Mouse (Mus musculus) splenic B cell, adult 2 months (primary cell): Measurements from ENCODE around the gene Rnf166.

Source experiments
- DNase-seq: peaks from one replicate; pipeline ENCODE4 v3.0.0-alpha.2; 2011; ENCODE audit warnings: low read depth, low spot score
- H3K27me3 ChIP-seq: 2 replicates; pipeline ENCODE4 v1.6.1; 2012; ENCODE audit warnings: mild to moderate bottlenecking, low read length, moderate library complexity, mixed read lengths; ENCODE audit not compliant: control insufficient read depth, poor library complexity, insufficient read depth, severe bottlenecking
- H3K36me3 ChIP-seq: 2 replicates; pipeline ENCODE4 v1.6.1; 2012; ENCODE audit warnings: mild to moderate bottlenecking, low read length, moderate library complexity, mixed read lengths; ENCODE audit not compliant: control insufficient read depth, poor library complexity, insufficient read depth, severe bottlenecking

Gene Rnf166

DNA sequence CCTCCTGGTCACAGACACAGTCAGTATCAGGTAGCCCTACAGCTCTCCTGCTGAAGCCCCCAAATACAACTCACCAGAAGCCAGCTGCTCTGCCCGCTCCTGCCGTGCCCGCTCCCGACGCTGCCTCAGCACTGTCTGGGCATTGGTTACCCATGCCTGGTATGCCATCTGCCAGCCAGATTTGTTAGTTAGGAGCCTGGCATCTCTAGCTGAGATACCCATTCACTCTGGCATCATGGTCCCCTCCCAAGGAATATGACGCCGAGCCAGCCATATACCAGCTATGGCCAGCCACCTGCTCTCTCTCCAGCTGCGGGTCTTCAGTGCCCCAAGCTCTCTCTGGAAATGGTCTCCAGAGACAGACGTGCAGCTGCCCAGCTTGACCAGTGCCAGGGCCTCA lies 12.5 kb upstream of the Rnf166 start:
- Histone ChIP-seq H3K36me3 (peaks cover 4% of the 10 kb centered on the region), H3K27me3 (no peaks in the 10 kb centered on the region)
- DNase-seq = no peak

DNA sequence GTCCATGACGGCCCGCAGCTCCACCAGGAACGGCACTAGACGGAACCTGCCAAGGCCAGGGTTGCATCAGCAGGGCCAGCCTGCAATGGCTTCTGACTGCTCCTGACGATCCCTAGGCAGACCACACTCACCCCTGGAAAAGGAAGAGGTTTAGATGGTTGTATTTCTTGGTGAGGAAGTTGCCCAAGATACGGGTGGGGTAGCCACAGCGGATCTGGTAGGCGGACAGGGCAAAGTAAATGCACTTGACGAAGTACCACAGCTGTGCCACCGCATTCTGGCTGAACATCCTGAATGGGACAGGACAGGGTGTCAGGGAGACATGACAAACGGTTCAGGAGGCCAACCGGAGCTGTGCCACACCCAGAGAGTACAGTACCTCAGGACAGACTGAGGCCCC lies 9.0 kb upstream of the Rnf166 start:
- no peak for DNase-seq
- no peaks in the 10 kb centered on the region for H3K27me3 ChIP-seq
- peaks cover 7% of the 10 kb centered on the region for H3K36me3 ChIP-seq

DNA sequence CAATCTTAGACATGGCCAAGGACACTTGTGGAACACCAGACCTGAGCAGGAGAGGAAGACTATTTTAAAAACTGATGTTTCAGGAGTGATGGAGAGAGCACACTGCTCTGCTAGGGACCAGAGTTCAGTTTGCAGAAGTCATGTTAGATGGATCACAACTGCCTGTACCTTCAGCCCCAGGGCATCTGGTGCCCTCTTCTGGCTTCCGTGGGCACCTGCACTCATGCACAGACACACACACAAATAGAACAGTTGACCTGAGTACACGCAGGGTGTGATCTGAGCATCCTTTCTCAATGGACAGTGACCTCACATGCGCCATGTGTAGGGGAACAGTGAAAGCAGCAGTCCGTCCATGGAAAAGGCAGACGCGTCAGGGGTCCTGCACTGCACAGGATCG lies 8.0 kb upstream of the Rnf166 start:
- Histone ChIP-seq H3K27me3 (no peaks in the 10 kb centered on the region), H3K36me3 (peaks cover 11% of the 10 kb centered on the region)
- no peak for DNase-seq

- Histone ChIP-seq H3K27me3 (no peaks in the 10 kb centered on the region), H3K36me3 (peaks cover 9% of the 10 kb centered on the region)
- DNase-seq = no peak
These were observed 6.6 kb upstream of the Rnf166 start for GRCm38 (mm10) chr8:122482448-122482847.

- Histone ChIP-seq H3K27me3 (no peaks in the 10 kb centered on the region), H3K36me3 (peaks cover 5% of the 10 kb centered on the region; the same call in 1 of the 2 replicates)
- DNase-seq = peak; percentile 31
These were observed 808 bp downstream of the Rnf166 start for GRCm38 (mm10) chr8:122474951-122475560.

GRCm38 (mm10) chr8:122473911-122474421 lies 1.9 kb downstream of the Rnf166 start:
- Histone ChIP-seq H3K27me3 (no peaks in the 10 kb centered on the region), H3K36me3 (peaks cover under 1% of the 10 kb centered on the region; the same call in 1 of the 2 replicates)
- DNase-seq = peak; percentile 57

DNA sequence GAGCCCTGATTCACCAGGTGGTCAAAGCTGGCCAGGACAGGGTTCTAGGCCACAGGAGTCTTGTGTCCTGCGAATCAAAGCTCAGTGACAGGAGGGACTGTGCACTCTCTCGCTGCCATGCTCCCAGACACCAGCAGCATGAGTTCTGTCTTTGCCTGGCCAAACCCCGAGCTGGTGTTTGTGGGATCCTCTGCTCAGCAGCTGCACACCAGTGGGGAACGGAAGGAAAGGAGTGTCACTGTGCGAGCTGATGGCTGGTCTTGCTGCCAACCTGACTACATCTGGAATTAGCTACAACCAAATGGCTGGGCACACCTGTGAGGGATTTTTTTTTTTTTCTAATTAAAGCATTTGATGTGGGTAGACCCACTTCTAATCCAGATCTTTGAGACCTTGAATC lies 5.2 kb downstream of the Rnf166 start:
- peaks cover 7% of the 10 kb centered on the region; the same call in 1 of the 2 replicates for H3K36me3 ChIP-seq

DNA sequence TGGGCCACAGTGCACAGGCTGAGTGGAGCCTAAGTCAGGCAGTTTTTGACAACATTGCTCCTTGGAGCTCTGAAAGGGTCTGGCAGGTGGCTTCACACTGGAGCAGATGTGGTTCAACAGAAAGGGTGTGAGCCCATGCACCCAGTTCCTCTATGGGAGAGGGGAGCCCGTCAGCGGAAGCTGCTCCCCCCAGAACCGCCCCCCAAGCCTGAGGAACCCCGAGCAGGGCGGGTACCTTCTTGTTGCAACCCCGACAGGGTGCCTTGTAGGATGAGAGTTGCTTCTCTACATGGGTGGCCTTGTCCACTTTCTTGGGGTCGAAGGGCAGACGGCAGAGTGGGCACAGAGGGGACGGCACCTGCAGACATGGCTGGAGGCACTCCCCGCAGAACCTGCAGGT lies 5.9 kb downstream of the Rnf166 start:
- H3K36me3 ChIP-seq = peaks cover 7% of the 10 kb centered on the region; the same call in 1 of the 2 replicates
- DNase-seq = peak; percentile 15
- H3K27me3 ChIP-seq = no peaks in the 10 kb centered on the region; the same call in 1 of the 2 replicates

More for the DNA sequence above, 5.2 kb downstream of the Rnf166 start:
- no peaks in the 10 kb centered on the region for H3K27me3 ChIP-seq
- no peak for DNase-seq

DNA sequence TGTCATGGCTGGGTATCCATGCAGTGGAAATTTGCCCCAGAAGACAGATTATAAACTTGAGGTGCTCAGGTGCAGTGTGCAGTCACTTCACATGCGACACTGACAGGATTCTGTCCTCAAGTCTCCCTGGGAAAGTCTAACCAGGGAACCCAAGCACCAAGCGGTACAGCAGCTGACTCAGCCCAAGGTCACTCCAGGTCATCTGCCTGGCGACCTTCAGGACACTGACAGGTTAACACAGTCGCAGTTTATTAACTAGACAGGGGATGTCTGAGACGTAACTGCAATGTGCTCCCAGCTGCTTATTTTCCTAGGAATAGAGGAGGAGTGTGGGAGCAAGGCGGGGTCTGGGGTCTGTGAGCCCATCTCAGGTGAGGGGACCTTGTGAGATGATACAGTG lies 6.5 kb downstream of the Rnf166 start:
- peaks cover 7% of the 10 kb centered on the region; the same call in 1 of the 2 replicates for H3K36me3 ChIP-seq
- no peaks in the 10 kb centered on the region; the same call in 1 of the 2 replicates for H3K27me3 ChIP-seq
- DNase-seq = no peak

DNA sequence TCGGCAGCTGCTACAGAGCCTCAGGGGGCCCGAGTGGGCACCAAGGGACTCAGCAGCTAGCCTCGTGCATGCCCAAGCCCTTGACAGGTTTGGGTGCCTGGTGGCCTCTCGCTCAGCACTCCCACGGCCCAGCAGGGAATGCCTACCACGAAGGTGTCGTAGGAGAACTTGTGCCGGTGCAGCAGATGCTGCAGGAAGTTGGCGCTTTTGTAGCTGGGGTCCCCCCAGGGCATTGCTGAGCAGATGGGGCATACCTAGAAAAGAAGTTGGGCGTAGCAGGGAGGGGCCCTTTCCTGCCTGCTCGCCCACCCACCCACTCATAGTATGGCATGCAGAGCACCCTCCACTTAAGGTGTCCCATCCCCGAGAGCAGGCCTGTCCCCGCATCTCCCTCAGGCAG lies 8.0 kb downstream of the Rnf166 start:
- peaks cover 7% of the 10 kb centered on the region; the same call in 1 of the 2 replicates for H3K36me3 ChIP-seq
- DNase-seq = no peak
- no peaks in the 10 kb centered on the region; the same call in 1 of the 2 replicates for H3K27me3 ChIP-seq

GRCm38 (mm10) chr8:122464985-122465384 lies 10.9 kb downstream of the Rnf166 start:
- Histone ChIP-seq H3K27me3 (no peaks in the 10 kb centered on the region; the same call in 1 of the 2 replicates), H3K36me3 (peaks cover 7% of the 10 kb centered on the region; the same call in 1 of the 2 replicates)
- no peak for DNase-seq

DNA sequence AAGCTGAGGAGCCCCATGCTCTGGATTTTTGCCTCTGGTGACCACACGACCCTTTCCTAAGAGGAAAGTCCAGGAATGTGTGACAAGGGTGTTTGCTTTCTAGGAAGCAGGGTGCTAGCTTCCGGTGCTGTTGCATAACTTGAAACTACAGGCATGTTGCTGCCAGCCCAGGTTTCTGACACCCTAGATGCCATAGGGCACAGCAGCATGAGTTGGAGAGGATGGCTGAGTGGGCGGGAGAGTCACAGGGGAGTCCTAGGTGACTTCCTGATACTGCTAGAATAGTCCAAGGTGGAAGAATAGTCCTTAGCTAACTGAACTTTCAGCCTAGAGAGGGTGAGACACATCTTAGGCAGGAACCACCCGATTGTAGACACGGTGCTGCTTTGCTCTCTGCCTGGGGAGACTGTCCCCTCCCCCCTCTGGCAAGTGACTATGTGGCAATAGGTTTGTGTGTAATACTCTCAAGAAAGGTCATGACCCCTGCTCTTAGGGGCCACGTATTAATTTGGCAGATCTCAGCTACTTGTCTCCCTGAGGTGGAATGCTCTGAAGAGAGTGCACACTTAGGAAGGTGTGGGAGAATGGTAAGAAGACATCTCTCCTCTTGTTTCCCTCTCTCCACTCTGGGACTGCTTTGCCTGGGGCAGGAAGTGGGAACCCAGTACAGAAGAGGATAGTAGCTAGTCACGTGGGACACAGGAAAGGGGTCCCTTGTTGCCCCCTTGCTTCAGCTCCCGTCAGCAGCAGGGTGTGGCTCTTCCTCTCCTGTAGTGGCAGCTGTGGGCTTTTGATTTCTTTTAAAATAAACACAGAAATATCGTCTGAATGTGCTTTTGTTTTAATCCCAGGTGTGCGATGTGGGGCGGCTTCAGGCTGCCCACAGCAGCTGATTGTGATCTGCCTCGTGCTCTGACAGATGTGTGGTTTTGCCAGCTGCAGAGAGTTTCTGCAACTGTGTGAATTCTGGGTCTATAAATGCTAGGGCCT lies 11.9 kb downstream of the Rnf166 start:
- no peaks in the 10 kb centered on the region; the same call in 1 of the 2 replicates for H3K27me3 ChIP-seq
- peak; percentile 16 for DNase-seq
- H3K36me3 ChIP-seq = peaks cover 6% of the 10 kb centered on the region; the same call in 1 of the 2 replicates

DNA sequence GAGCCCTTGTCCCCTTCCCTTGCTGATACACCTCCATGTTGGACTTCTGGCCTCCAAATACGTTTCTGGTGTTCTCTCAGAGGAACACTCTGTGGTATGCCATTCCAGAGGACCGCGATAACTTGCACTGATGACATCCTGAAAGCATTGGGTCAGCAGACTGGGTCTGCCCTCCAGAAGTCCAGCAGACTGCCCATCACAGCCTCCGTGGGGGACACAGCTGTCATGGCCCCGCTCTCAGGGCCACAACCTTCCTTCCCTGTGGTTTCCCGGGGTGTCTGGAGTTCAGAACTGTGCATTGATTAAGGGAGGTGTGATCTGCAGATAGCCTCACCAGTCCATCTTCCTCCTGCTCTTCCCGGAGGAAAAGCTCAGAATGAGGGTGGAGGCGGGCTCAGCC lies 13.4 kb downstream of the Rnf166 start:
- no peak for DNase-seq
- no peaks in the 10 kb centered on the region; the same call in 1 of the 2 replicates for H3K36me3 ChIP-seq
- H3K27me3 ChIP-seq = no peaks in the 10 kb centered on the region; the same call in 1 of the 2 replicates

DNA sequence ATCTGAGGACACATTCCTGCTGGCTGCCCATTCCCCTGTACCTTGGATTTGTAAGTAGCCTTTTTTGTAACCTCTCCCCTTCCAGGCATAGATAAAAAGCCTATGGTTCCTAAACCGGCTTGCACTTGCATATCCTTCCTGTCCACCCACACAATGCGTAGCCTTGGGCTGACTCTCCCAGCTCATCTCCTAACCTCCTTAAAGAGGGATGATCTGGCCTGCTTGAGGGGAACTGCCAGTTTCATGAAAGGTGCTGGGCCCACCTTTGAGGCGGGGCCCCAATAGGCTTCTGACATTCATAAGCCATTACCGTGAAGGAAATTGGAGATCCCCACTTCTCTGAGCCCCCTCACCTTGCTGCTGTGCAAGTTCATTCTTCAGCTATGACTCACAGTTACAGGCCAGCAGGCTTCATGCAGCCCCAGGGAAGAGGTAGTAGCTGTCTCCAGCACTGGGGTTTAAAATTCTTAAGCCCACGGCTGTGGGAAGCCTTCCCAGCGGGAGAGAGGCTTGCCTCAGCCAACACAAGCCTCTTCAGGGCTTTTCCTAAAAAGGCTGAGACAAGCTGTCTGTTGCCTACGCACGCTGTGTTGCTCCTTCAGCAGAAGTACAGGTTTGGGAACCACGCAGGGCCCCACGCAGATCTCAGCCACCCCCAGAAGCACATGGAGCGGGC lies 14.3 kb downstream of the Rnf166 start:
- no peaks in the 10 kb centered on the region; the same call in 1 of the 2 replicates for H3K27me3 ChIP-seq
- H3K36me3 ChIP-seq = no peaks in the 10 kb centered on the region
- peak; percentile 47 for DNase-seq
